ENCODE assay signal across 12 mouse cellular contexts in the genomic region with DNA sequence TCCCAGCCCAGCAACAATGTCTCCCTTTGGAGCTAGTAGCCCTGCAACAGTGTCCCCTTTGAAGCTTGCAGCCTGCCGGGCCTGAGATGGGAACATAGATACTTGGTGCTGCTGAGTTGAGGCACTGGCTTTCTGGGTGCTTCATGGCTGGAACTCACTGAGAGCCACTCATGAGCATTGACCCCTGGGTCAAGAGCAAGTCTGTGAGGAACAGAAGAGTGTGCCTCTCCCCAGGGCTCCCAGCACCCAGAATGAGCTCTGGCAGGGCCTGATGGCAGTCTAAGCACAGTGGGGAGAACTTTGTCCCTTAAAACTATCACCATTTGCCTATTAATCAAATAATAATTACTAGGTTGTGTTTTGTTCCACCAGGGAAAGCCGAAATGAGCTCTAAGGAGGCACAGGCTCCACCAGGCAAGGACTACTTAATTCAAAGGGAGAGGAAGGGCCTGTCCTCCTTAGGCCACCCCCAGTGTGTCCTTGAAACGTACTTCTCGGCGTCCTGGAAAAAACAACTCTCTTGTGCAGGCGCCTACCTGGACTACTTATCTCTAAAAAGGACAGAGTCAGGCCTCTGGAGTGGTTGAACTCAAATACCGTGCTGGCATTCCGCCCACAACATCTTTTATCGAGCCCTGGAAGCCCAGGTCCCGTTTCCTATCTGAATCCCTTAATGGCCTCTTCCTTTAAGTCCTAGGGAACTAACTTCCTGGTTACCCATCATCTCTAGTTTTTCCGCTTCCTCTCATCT. TPM values are rescaled to one million over a fixed set of nuclear protein-coding genes. Genes with fewer than 3 reads are reported as not detected.
DNase-seq lines count a peak whose midpoint lies in the region; ATAC-seq and TF ChIP-seq lines count a peak whose summit lies in the region.
"Had no signal": no experiment of that assay in that cellular context is flagged by ENCODE, and none has a peak within 500 bp of the region (broad histone marks: within the 10 kb centered on the region; RNA-seq: fewer than 3 reads in every experiment).

No protein-coding gene starts in this region.

- H3K9ac ChIP-seq in kidney, embryonic 16.5 days (replicated peaks; ENCODE audit: low read length) = no peak overlapping the region
- H3K9ac ChIP-seq in midbrain, postnatal 0 days (replicated peaks; ENCODE audit: low read length, poor library complexity, severe bottlenecking) = no peak overlapping the region
- H3K9ac ChIP-seq: embryonic facial prominence, embryonic 15.5 days; limb, embryonic 12.5 days; midbrain, embryonic 12.5 days had no signal

- no peak for ATAC-seq in kidney, embryonic 16.5 days (ENCODE audit: low FRiP score, low TSS enrichment)
- ATAC-seq in midbrain, postnatal 0 days (ENCODE audit: low FRiP score) = no peak
- ATAC-seq in frontal cortex, adult (ENCODE audit: low TSS enrichment) = no peak

- DNase-seq in adrenal gland, postnatal 10 days = peak; percentile 25
- no peak for DNase-seq in adrenal gland, adult 8-10 months
- peak; percentile 46 for DNase-seq in kidney, adult 11 months
- no peak for DNase-seq in kidney, postnatal 14 days
- DNase-seq in midbrain, postnatal 0 days (ENCODE audit: low spot score) = no peak
- DNase-seq in embryo, embryonic 10.5 days (ENCODE audit: low spot score) = no peak
- DNase-seq: cerebellum, adult 8-10 months had no signal

- H3K4me2 ChIP-seq in kidney, embryonic 16.5 days (replicated peaks; ENCODE audit: low read depth, low read length) = no peak overlapping the region
- H3K4me2 ChIP-seq in midbrain, postnatal 0 days (ENCODE audit: low read depth, low read length, poor library complexity, severe bottlenecking) = no peak overlapping the region
- H3K4me2 ChIP-seq: embryonic facial prominence, embryonic 15.5 days; limb, embryonic 12.5 days; midbrain, embryonic 12.5 days had no signal

- H3K9me3 ChIP-seq in kidney, embryonic 16.5 days (ENCODE audit: low read length) = no peaks in the 10 kb centered on the region
- no peaks in the 10 kb centered on the region for H3K9me3 ChIP-seq in midbrain, postnatal 0 days (ENCODE audit: low read length)
- H3K9me3 ChIP-seq: embryonic facial prominence, embryonic 15.5 days; limb, embryonic 12.5 days; midbrain, embryonic 12.5 days had no signal

- peaks cover 45% of the 10 kb centered on the region for H3K4me1 ChIP-seq in kidney, embryonic 16.5 days (ENCODE audit: insufficient read depth, low read length)
- H3K4me1 ChIP-seq in midbrain, postnatal 0 days (ENCODE audit: insufficient read depth, low read length) = peaks cover 22% of the 10 kb centered on the region

- H3K27me3 ChIP-seq in kidney, embryonic 16.5 days (ENCODE audit: insufficient read depth, low read length) = no peaks in the 10 kb centered on the region
- H3K27me3 ChIP-seq in midbrain, postnatal 0 days (ENCODE audit: insufficient read depth, low read length) = no peaks in the 10 kb centered on the region
- H3K27me3 ChIP-seq: embryonic facial prominence, embryonic 15.5 days; limb, embryonic 12.5 days; midbrain, embryonic 12.5 days had no signal

- peak overlapping the region; percentile 19; the same call in 1 of the 2 replicates for H3K27ac ChIP-seq in kidney, embryonic 16.5 days (ENCODE audit: low read length)
- 0 out of 2 replicates have a peak overlapping the region, but pooled peaks have one; percentile 49 for H3K27ac ChIP-seq in midbrain, postnatal 0 days (ENCODE audit: low read depth, low read length)
- H3K27ac ChIP-seq: embryonic facial prominence, embryonic 15.5 days; limb, embryonic 12.5 days had no signal

- no peak overlapping the region for H3K4me3 ChIP-seq in kidney, embryonic 16.5 days (ENCODE audit: low read length)
- no peak overlapping the region for H3K4me3 ChIP-seq in midbrain, postnatal 0 days (ENCODE audit: low read depth, low read length)
- H3K4me3 ChIP-seq: embryonic facial prominence, embryonic 15.5 days; limb, embryonic 12.5 days; midbrain, embryonic 12.5 days had no signal

- no peaks in the 10 kb centered on the region for H3K36me3 ChIP-seq in kidney, embryonic 16.5 days (ENCODE audit: insufficient read depth, low read length)
- H3K36me3 ChIP-seq in midbrain, postnatal 0 days (ENCODE audit: insufficient read depth, low read length) = no peaks in the 10 kb centered on the region
- H3K36me3 ChIP-seq: embryonic facial prominence, embryonic 15.5 days; limb, embryonic 12.5 days; midbrain, embryonic 12.5 days had no signal

- no peak for TF ChIP-seq CTCF in midbrain, postnatal 0 days (IDR thresholded peaks at IDR 0.05)

- 70% methylated on average over 11 of the region's 11 CpGs for WGBS in kidney, embryonic 16.5 days
- 86% methylated on average over 11 of the region's 11 CpGs for WGBS in midbrain, postnatal 0 days

RNA-seq across cellular contexts. Expression of gene Hpcal1, which starts 52.1 kb away (rescaled TPM):
- 10 to 100 TPM; 25.4 to 26.2 TPM for total RNA-seq in adrenal gland, postnatal 10 days (2021)
- total RNA-seq in adrenal gland, adult 8-10 months (2022) = 10 to 100 TPM; 18.8 to 34.0 (median 25.4) TPM
- 59.3 and 62.0 TPM in 2 replicates for polyA plus RNA-seq in kidney, embryonic 16.5 days (2015; fragmentation: Nextera tagmentation; extraction: Ambion mirVana)
- 75.0 and 94.0 TPM in 2 replicates for total RNA-seq in midbrain, postnatal 0 days (2014; rRNA removed)
- 139 and 149 TPM in 2 replicates for polyA plus RNA-seq in midbrain, postnatal 0 days (2015; fragmentation: Nextera tagmentation; extraction: Ambion mirVana)

Comparison
In these comparisons a context has a peak if more than half of its experiments do, and no peak if none do; other contexts are left out.
1. DNase-seq: peak in adrenal gland, postnatal 10 days (single experiment) and kidney, adult 11 months (single experiment); none in adrenal gland, adult 8-10 months (single experiment), kidney, postnatal 14 days (single experiment), midbrain, postnatal 0 days (single experiment) and embryo, embryonic 10.5 days (single experiment).